Mouse (Mus musculus) MEL (cell line): ENCODE data around the gene Vps29. TPM values are rescaled to one million over a fixed set of nuclear protein-coding genes. Genes with fewer than 3 reads are reported as not detected.
"Not testable (repeated sequence)": the region's sequence is repeated elsewhere in the genome, so short reads cannot be mapped to it uniquely, and the experiment has no call there.

Experiments
- DNase-seq: peaks from one replicate; pipeline ENCODE4 v3.0.0; 2011; ENCODE audit warnings: low read depth, low spot score
- H3K27ac ChIP-seq: 2 replicates; pipeline ENCODE4 v1.5.1; 2012; ENCODE audit warnings: low read depth, mild to moderate bottlenecking, control low read depth, low read length, moderate library complexity; ENCODE audit not compliant: control insufficient read depth
- H3K27me3 ChIP-seq, 2 experiments: fragments of 150-350 bp in 1 of 2; sonication (generic) in 1 of 2; 2 replicates each; pipeline ENCODE4 v1.6.1; 2012; ENCODE audit warnings: low read length in 2 of 2, mild to moderate bottlenecking in 2 of 2, improper control_type of control experiment in 1 of 2, moderate library complexity in 1 of 2; ENCODE audit not compliant: insufficient read depth in 2 of 2, control insufficient read depth in 1 of 2
- H3K36me3 ChIP-seq, 2 experiments: 2 replicates each; pipeline ENCODE4 v1.6.1; 2012 to 2014; ENCODE audit warnings: low read length in 2 of 2, improper control_type of control experiment in 1 of 2, inconsistent platforms in 1 of 2, mild to moderate bottlenecking in 1 of 2; ENCODE audit not compliant: insufficient read depth in 2 of 2, control insufficient read depth in 1 of 2
- H3K4me1 ChIP-seq, 2 experiments: fragments of 150-350 bp in 1 of 2; sonication (generic) in 1 of 2; 2 replicates each; pipeline ENCODE4 v1.6.1; 2012; ENCODE audit warnings: low read length in 2 of 2, improper control_type of control experiment in 1 of 2, mild to moderate bottlenecking in 1 of 2; ENCODE audit not compliant: insufficient read depth in 2 of 2, control insufficient read depth in 1 of 2
- H3K4me3 ChIP-seq, 2 experiments: fragments of 150-350 bp in 1 of 2; sonication (generic) in 1 of 2; 2 replicates each; pipeline ENCODE4 v1.5.1; 2012; ENCODE audit warnings: low read depth in 2 of 2, low read length in 2 of 2, mild to moderate bottlenecking in 2 of 2, moderate library complexity in 2 of 2, control low read depth in 1 of 2, improper control_type of control experiment in 1 of 2; ENCODE audit not compliant: control insufficient read depth in 1 of 2, insufficient read depth in 1 of 2
- H3K79me2 ChIP-seq: 2 replicates; pipeline ENCODE4 v1.6.1; 2012; ENCODE audit warnings: mild to moderate bottlenecking, low read length, moderate library complexity; ENCODE audit not compliant: control insufficient read depth, poor library complexity, insufficient read depth
- H3K9ac ChIP-seq: 2 replicates; pipeline ENCODE4 v1.6.1; 2012; ENCODE audit warnings: low read depth, mild to moderate bottlenecking, control low read depth, low read length, moderate library complexity; ENCODE audit not compliant: control insufficient read depth, poor library complexity, severe bottlenecking
- H3K9me3 ChIP-seq: fragments of 150-350 bp; sonication (generic); replicated peaks from 2 replicates; pipeline ENCODE4 v1.6.1; 2012; ENCODE audit warnings: mild to moderate bottlenecking, low read length, improper control_type of control experiment, moderate library complexity; ENCODE audit not compliant: insufficient read depth
- CTCF ChIP-seq, 3 experiments: IDR thresholded peaks in 2 of 3; conservative IDR thresholded peaks in 1 of 3; 2 replicates each; pipeline ENCODE4 v1.5.1; 2011 to 2012; ENCODE audit warnings: low read length in 3 of 3, low read depth in 2 of 3, mild to moderate bottlenecking in 2 of 3, improper control_type of control experiment in 1 of 3, inconsistent platforms in 1 of 3, mixed read lengths in 1 of 3, moderate library complexity in 1 of 3; ENCODE audit not compliant: control insufficient read depth in 1 of 3, insufficient read depth in 1 of 3, poor library complexity in 1 of 3, severe bottlenecking in 1 of 3
- E2F4 ChIP-seq: IDR thresholded peaks from 2 replicates; pipeline ENCODE4 v1.6.1; 2011; ENCODE audit warnings: low read depth, low read length, improper control_type of control experiment, borderline replicate concordance
- ELF1 ChIP-seq: IDR thresholded peaks from 2 replicates; pipeline ENCODE4 v1.6.1; 2014; ENCODE audit warnings: low read depth, mild to moderate bottlenecking, inconsistent platforms, low read length, improper control_type of control experiment, moderate library complexity
- EP300 ChIP-seq, 2 experiments: IDR thresholded peaks; 2 replicates each; pipeline ENCODE4 v1.6.1; 2011; ENCODE audit warnings: improper control_type of control experiment in 2 of 2, low read length in 2 of 2, low read depth in 1 of 2, mild to moderate bottlenecking in 1 of 2
- ETS1 ChIP-seq: IDR thresholded peaks from 2 replicates; pipeline ENCODE4 v1.6.1; 2012; ENCODE audit warnings: low read depth, mild to moderate bottlenecking, inconsistent platforms, low read length, improper control_type of control experiment, moderate library complexity
- MXI1 ChIP-seq: IDR thresholded peaks from 2 replicates; pipeline ENCODE4 v1.6.1; 2011; ENCODE audit warnings: mild to moderate bottlenecking, low read depth, low read length, improper control_type of control experiment
- MYC ChIP-seq: IDR thresholded peaks from 2 replicates; pipeline ENCODE4 v1.6.1; 2011; ENCODE audit warnings: low read depth, mild to moderate bottlenecking, low read length, improper control_type of control experiment, moderate library complexity
- NRF1 ChIP-seq: IDR thresholded peaks from 2 replicates; pipeline ENCODE4 v1.6.1; 2014; ENCODE audit warnings: low read depth, mild to moderate bottlenecking, inconsistent platforms, low read length, improper control_type of control experiment, moderate library complexity; ENCODE audit not compliant: poor library complexity, insufficient read depth, severe bottlenecking
- POLR2A ChIP-seq, 2 experiments: IDR thresholded peaks; 2 replicates each; pipeline ENCODE4 v1.6.1; 2011 to 2012; ENCODE audit warnings: low read length in 2 of 2, mild to moderate bottlenecking in 2 of 2, control low read depth in 1 of 2, improper control_type of control experiment in 1 of 2, low read depth in 1 of 2, moderate library complexity in 1 of 2; ENCODE audit not compliant: control insufficient read depth in 1 of 2, insufficient read depth in 1 of 2, poor library complexity in 1 of 2
- RAD21 ChIP-seq: IDR thresholded peaks from 2 replicates; pipeline ENCODE4 v1.6.1; 2011; ENCODE audit warnings: mild to moderate bottlenecking, low read depth, low read length, improper control_type of control experiment
- SIN3A ChIP-seq: IDR thresholded peaks from 2 replicates; pipeline ENCODE4 v1.6.1; 2012; ENCODE audit warnings: low read length, improper control_type of control experiment, inconsistent platforms
- SMC3 ChIP-seq: IDR thresholded peaks from 2 replicates; pipeline ENCODE4 v1.6.1; 2011; ENCODE audit warnings: low read depth, low read length, improper control_type of control experiment
- UBTF ChIP-seq: IDR thresholded peaks from 2 replicates; pipeline ENCODE4 v1.6.1; 2012; ENCODE audit warnings: low read depth, mild to moderate bottlenecking, inconsistent platforms, low read length, improper control_type of control experiment, moderate library complexity, borderline replicate concordance; ENCODE audit not compliant: insufficient read depth
- USF1 ChIP-seq: IDR thresholded peaks from 2 replicates; pipeline ENCODE4 v1.6.1; 2014; ENCODE audit warnings: low read depth, mild to moderate bottlenecking, inconsistent platforms, low read length, improper control_type of control experiment, moderate library complexity
- ZC3H11A ChIP-seq: IDR thresholded peaks from 2 replicates; pipeline ENCODE4 v1.6.1; 2012; ENCODE audit warnings: low read depth, mild to moderate bottlenecking, inconsistent platforms, low read length, improper control_type of control experiment
- ZKSCAN1 ChIP-seq: IDR thresholded peaks from 2 replicates; pipeline ENCODE4 v1.6.1; 2012; ENCODE audit warnings: low read depth, mild to moderate bottlenecking, inconsistent platforms, low read length, improper control_type of control experiment, moderate library complexity
- polyA plus RNA-seq, 2 experiments: library from polyadenylated mRNA; stranded (reverse) in 1 of 2; unstranded in 1 of 2; fragments of >175 nt in 1 of 2; fragments of >200 nt in 1 of 2; gene quantifications; 2 replicates each; pipeline versions ENCODE4 v1.2.1 to v1.2.4; 2012; ENCODE audit warnings: low replicate concordance in 2 of 2, low read depth in 1 of 2; ENCODE audit not compliant: insufficient read length in 2 of 2, insufficient read depth in 1 of 2, missing spikeins in 1 of 2
- total RNA-seq: library from RNA; depleted of rRNA; stranded (reverse); fragments of 300-350 nt; gene quantifications from 2 replicates; pipeline ENCODE4 v1.2.3, GENCODE M21; 2012

Vps29 gene
- total and polyA plus RNA-seq, 3 experiments: 92.1 to 424 (median 101) TPM

GRCm38 (mm10) chr5:122314966-122315667 lies 39.1 kb upstream of the Vps29 start:
- no peaks in the 10 kb centered on the region for H3K27me3 ChIP-seq
- H3K4me3 ChIP-seq: no peak overlapping the region
- peak; percentile 56 for DNase-seq
- H3K9me3 ChIP-seq: no peaks in the 10 kb centered on the region
- TF ChIP-seq MYC (no peak), ELF1 (peak; percentile 49; the same call in 1 of the 2 replicates), NRF1 (no peak), SIN3A (peak; percentile 26; the same call in 1 of the 2 replicates), EP300 (IDR thresholded peaks at IDR 0.05; ENCODE audit: low read depth in 1 of 2, low read length in 2 of 2) (peak in 1 of 2 experiments; percentile 29; a peak in 1 of 4 replicates)
- H3K27ac ChIP-seq: peak overlapping the region; percentile 37
- H3K9ac ChIP-seq: no peak overlapping the region
- H3K4me1 ChIP-seq: peaks cover 0 to 7% of the 10 kb centered on the region in 2 experiments; a peak in 2 of 4 replicates
- H3K36me3 ChIP-seq: peaks cover 5 to 7% of the 10 kb centered on the region in 2 experiments; a peak in 3 of 4 replicates
- no peaks in the 10 kb centered on the region for H3K79me2 ChIP-seq

- no peaks in the 10 kb centered on the region for H3K79me2 ChIP-seq
- no peak for DNase-seq
- peaks cover 0 to 7% of the 10 kb centered on the region in 2 experiments; a peak in 2 of 4 replicates for H3K4me1 ChIP-seq
- TF ChIP-seq SIN3A (no peak), MYC (no peak)
- TF ChIP-seq, all 39 proteins: peak for 0
- Histone ChIP-seq H3K36me3 (peaks cover 5% of the 10 kb centered on the region in 2 experiments; a peak in 3 of 4 replicates), H3K27me3 (no peaks in the 10 kb centered on the region), H3K4me3 (no peak overlapping the region), H3K9me3 (no peaks in the 10 kb centered on the region), H3K9ac (no peak overlapping the region), H3K27ac (no peak overlapping the region)
Observed at GRCm38 (mm10) chr5:122317329-122318045, 36.7 kb upstream of the Vps29 start.

- peaks cover 5 to 8% of the 10 kb centered on the region in 2 experiments; a peak in 3 of 4 replicates for H3K36me3 ChIP-seq
- H3K27ac ChIP-seq: no peak overlapping the region
- DNase-seq: peak; percentile 59
Observed at GRCm38 (mm10) chr5:122318100-122318499, 36.1 kb upstream of the Vps29 start.

GRCm38 (mm10) chr5:122318976-122319375 lies 35.2 kb upstream of the Vps29 start:
- H3K27ac ChIP-seq, DNase-seq, H3K79me2 ChIP-seq, H3K9me3 ChIP-seq, H3K27me3 ChIP-seq, H3K4me1 ChIP-seq, H3K9ac ChIP-seq, H3K4me3 ChIP-seq, H3K36me3 ChIP-seq: not testable (repeated sequence)

More at GRCm38 (mm10) chr5:122318100-122318499, 36.1 kb upstream of the Vps29 start:
- no peaks in the 10 kb centered on the region for H3K27me3 ChIP-seq
- TF ChIP-seq MXI1 (no peak), USF1 (no peak), MYC (0 out of 2 replicates have a peak, but pooled peaks have one; percentile 17), ETS1 (no peak), ZKSCAN1 (no peak), POLR2A (IDR thresholded peaks at IDR 0.05; ENCODE audit: control insufficient read depth in 1 of 2, insufficient read depth in 1 of 2, low read depth in 1 of 2, low read length in 2 of 2, poor library complexity in 1 of 2) (no peak), UBTF (no peak), CTCF (IDR thresholded peaks at IDR 0.05 in 2 of 3, conservative IDR thresholded peaks at IDR 0.05 in 1 of 3; ENCODE audit: control insufficient read depth in 1 of 3, insufficient read depth in 1 of 3, low read depth in 2 of 3, low read length in 3 of 3, poor library complexity in 1 of 3, severe bottlenecking in 1 of 3) (peak; percentile 14 to 49 (median 34); a peak in 3 of 6 replicates), SMC3 (peak; percentile 53), RAD21 (peak; percentile 11; the same call in 1 of the 2 replicates), E2F4 (no peak), ZC3H11A (no peak), NRF1 (no peak)
- TF ChIP-seq, all 39 proteins: peak for 4
- no peak overlapping the region for H3K4me3 ChIP-seq
- no peaks in the 10 kb centered on the region for H3K9me3 ChIP-seq
- H3K9ac ChIP-seq: no peak overlapping the region
- no peaks in the 10 kb centered on the region for H3K79me2 ChIP-seq
- peaks cover 0 to 7% of the 10 kb centered on the region in 2 experiments; a peak in 2 of 4 replicates for H3K4me1 ChIP-seq
